Mouse (Mus musculus): ENCODE data around the gene Pygo1.

The Pygo1 gene

DNA sequence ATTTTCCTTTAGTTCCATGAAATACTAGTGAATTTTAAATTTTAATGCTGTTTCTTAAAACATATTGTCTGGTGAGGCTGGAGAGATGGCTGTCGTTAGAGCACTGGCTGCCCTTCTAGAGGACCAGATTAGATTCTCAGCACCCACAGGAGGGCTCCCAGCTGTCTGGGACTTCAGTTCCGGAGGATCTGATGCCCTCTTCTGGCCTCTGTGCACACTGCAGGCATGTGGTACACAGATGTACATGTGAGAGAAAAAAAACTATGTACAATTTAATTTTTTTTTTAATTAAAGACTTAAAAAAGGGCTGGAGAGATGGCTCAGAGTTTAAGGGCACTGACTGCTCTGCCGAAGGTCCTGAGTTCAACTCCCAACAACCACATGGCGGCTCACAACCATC is 9.9 kb downstream of the Pygo1 start:
- DNase-seq (ENCODE audit: low spot score in 2 of 2): no peak

DNA sequence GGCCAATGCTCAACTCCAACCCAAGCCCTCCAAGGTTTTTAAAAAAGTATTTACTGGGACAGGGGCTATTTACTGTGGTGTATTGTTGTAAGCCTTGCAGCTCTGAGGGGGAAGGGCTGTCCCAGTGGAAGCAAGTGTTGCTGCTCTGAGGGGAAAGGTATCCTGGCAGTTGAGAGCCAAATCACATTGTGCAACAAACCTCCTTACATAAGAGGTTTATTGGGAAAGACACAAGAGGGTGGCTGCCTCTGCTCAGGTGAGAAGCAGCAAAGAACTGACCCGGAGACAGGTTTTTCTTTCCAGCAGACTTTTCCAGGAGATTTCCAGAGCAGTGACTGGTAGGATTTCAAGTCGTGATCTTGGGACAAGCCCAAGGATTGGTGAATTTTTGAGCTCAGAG is 10.9 kb downstream of the Pygo1 start:
- DNase-seq (ENCODE audit: low spot score in 2 of 2): no peak

DNA sequence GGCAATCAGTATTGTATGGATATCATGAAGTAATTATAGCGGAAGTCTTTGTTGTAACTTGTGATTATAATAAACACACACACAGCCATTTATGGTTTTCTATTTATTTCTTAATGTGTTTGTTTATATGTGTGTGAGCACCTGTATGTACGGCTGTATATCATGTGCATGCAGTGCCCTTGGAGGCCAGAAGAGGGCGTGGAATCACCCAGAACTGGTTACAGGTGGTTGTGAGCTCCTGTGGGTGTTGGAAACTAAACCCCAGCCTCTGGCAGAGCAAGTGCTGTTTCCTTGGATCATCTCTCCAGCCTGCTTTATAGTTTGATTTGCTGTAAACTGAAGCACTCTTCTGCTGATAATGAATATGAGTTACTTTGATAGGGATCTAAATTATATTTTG is 18.0 kb downstream of the Pygo1 start:
- DNase-seq (ENCODE audit: low spot score in 2 of 2): no peak

DNA sequence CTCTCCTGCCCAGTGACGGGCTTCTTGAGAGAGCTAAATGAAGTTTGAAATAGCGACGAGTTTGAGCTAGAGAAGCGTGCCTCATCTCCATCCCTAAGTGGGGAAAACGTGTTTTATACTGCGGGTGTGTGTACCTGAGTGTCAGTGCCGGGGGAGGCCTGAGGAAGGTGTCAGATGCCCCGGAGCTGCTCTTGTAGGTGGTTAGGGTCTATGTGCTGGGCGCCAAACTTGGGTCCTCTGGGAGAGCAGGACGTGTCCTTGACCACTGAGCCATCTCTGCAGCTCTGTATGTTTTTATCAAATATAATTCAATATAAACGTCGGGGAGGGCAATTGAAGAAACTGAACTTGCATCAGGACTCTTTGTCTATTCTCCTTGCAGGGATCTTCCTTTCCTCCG is 18.8 kb downstream of the Pygo1 start:
- DNase-seq (ENCODE audit: low spot score in 2 of 2): no peak

DNA sequence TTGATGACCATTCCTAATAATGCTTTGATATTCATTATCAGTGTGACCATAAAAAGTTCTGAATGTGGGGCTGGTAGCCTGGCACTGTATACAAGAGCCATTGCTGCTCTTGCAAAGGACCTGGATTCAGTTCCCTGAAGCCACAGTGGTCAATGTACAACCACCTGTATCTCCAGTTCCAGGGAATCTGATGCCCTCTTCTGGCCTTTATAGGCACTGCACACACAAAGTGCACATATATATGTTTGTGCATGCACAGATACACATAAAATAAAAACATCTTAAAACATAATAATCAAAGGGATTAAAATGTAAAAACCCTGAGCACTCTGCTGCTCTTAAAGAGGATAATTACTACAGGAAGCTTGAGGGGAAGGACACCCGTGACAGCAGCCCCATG is 21.6 kb downstream of the Pygo1 start:
- no peak for DNase-seq (ENCODE audit: low spot score in 2 of 2)

DNA sequence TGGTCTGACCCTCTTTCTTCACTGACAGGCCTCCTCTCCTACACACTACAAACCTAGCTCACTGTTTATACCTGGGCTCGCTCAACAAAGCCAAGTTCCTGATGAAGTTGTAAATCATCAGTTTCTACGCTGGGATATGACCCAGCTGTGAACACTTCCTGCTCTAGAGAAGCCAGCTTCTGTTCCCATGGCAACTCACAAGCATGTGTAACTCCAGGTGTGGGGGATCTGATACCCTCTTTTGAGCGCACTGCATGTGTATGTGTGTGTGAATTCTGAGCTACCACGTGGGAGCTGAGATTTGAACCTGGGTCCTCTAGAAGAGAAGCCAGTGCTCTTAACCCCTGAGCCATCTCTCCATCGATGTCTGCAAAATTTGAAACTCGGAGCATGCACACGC is 24.1 kb downstream of the Pygo1 start:
- DNase-seq (ENCODE audit: low spot score in 2 of 2): no peak

DNA sequence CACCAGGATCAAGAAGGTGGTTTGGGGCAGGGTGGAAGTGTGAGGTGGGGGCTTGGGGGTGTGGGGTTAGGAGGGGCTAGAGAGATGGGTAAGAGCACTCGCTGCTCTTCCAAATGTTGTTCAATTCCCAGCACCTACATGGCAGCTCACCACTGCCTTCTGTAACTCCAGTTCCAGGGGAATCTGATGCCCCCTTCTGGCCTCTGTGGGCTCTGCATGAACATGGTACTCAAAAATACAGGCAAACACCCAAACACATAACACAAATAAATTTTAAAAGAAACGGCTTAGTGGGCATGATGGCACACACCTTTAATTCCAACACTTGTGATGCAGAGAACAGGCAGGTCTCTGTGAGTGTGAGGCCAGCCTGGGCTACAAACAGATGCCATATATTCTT is 29.3 kb downstream of the Pygo1 start:
- no peak for DNase-seq (ENCODE audit: low spot score in 2 of 2)

DNA sequence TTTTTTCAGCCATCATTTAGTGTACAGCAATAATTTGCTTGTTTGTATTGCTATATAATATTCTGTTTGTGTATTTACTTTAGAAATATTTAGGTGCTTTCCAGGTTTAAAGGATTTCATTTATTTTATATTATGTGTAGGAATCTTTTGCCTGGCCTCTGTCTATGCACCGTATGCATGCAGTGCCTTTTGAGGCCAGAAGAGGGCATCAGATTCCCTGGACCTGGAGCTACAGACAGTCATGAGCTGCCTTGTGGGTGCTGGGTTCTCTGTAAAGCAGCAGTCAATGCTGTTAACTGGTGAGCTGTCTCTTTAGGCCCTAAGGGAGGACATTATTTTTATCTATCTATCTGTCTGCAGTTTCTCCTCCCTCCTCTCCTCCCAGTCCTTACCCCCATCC is 30.1 kb downstream of the Pygo1 start:
- peak in 1 of 2 experiments; percentile 12 for DNase-seq (ENCODE audit: low spot score in 2 of 2)

DNA sequence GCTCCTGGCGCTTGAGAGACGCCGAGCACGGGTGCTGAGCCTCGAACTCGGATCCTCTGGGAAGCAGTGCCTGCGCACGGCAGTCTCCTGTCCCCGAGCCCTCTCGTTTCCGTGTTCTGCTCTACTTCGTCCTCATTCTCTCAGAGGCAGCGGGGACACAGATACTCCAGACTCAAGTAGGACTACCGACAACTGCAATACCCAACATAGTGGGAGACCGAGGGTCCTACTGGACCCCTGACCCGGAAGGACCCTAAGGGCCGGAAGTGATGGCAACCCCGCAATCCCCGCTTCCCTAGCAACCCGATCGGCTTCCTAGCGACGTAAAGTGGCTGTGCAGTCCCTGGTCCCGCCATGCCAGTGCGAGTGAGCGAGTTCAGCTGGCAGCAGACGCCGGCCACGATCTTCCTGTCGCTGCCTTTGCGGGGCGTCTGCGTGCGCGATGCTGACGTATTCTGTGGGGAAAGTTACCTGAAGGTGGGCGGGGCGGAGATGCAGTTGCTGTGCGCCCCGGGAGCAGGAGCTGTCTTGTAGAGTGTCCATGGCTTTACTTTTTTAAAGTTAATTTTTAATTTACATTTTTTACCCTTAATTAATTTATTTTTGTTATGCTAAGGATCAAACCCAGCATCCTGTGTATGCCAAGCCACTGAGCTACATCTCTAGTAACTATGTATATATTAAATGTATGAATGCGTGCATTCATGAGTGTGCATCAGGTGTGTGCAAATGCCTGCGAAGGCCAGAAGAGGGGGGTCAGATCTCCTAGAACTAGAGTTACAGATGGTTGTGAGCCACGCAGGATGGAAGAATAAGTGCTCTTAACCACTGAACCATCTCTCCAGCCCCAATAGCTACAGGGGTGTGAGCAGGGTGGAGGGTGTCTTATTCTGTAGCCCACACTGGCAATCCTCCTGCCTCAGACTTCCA is 33.3 kb downstream of the Pygo1 start, which contains the start of the genes Dyx1c1 and Gm44503:
Dyx1c1 (plus strand) TSS at position 265 of the 930 bp plus-strand sequence.
Gm44503 (plus strand) TSS at position 332 of the 930 bp plus-strand sequence.
- peak; percentile 64 to 70 for DNase-seq (ENCODE audit: low spot score in 2 of 2)

DNA sequence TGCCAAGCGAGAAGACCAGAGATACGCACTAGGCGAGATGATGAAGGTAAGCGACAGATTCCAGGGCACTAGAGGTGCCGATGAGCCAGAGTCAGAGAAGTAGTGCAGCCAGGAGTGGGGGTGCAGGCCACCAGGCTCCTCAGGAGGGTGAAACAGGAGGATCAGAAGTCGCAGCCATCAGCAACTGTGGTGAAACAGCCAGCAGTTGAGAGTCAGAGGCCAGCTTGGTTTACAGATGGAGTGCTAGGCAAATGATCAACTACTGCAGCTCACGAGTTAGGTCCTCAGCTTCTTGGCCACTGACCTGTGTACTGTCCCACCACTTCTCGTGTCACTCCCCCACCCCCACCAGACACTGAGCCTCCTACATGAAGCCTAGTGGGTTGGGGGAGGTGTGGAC is 35.9 kb downstream of the Pygo1 start:
- no peak for DNase-seq (ENCODE audit: low spot score in 2 of 2)

DNA sequence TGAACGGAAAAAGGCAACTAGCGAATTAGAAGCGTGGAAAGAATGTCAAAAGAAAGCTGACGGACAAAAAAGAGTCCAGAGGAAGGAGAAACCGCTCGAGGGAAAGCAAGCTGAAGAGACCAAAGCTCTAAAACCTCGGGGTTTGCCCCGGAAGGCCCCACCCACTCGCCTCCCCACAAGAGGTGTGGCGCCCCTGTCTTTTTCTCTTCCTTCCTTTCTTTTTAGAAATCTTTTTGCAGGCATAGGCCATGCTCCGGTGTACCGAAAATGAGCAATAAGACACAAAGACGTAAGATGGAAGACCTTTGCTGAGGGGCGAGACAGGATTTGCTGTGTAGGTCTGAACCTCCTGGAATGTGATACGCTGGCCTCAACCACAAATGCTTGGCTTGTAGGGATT is 36.5 kb downstream of the Pygo1 start:
- DNase-seq (ENCODE audit: low spot score in 2 of 2): no peak

DNA sequence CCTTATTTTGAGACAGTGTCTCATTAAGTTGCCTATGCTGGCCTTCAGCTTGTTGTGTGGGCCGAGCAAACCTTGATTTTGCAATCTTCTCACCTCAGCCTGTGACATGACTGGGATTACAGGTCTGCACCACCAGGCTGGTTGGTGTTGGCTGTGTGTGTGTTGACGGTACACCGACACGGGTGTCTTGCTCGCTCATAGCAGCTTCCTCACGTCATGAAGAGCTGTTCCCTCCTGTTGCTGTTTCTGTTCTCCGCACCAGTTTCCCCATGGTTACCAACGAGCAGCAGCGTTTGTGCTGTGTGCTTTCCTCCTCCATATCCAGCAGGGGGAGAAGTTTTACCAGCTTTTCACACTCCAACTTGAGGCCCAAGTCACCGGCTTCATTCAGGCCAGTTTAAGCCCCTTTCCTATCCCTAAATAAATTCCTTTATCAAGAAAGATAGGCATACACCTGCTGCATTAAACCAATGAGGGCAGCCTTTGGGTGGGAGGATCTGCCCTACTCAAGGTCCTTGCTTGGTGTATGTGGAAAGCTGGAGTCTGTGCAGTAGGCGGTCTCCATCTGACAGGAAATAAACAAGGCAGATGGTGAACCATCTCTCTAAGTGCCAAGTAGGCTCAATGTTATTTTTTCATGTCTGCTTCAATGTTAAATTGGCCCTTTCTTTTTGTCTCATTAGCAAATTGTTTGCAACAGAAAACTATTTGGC is 43.1 kb downstream of the Pygo1 start:
- peak; percentile 28 to 31 for DNase-seq (ENCODE audit: low spot score in 2 of 2)

DNA sequence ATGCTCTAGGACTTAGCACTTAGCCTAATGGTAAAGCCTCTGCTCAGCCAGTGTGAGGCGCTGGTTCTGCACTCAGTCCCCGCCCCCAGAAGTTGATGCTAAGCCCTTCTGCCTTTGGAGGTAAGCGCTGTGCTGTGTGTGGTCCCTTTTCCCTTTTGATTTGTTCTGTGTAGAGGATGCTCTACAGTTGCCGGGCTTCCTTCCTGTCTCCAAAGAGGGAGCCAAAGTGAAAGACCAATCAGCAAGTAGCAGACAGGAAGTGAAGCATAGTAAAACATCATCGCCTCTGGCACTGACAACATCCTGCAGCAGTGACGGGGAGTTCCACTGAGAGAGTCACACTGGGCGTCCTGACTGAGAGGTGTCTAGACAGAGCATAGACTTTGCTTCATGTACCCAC is 44.4 kb downstream of the Pygo1 start:
- peak; percentile 33 to 59 for DNase-seq (ENCODE audit: low spot score in 2 of 2)

DNA sequence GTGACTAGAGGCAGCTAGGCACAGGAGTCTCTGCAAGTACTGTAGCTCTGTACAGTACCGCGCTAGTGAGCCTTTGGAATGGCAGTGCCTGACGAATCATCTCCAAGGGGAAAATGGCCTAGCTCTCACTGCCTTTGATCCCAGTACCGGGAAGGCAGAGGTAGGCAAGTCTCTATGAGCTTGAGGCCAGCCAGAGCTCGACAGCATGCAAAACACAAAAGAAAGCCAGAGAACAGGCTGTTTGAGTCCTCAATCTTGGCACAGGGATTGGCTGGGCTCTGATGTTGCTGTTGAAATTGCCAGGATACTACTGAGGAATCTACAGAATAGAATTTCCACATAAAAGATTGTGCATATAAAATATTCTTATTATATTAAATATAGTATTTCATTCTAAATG is 47.0 kb downstream of the Pygo1 start:
- DNase-seq (ENCODE audit: low spot score in 2 of 2): no peak

DNA sequence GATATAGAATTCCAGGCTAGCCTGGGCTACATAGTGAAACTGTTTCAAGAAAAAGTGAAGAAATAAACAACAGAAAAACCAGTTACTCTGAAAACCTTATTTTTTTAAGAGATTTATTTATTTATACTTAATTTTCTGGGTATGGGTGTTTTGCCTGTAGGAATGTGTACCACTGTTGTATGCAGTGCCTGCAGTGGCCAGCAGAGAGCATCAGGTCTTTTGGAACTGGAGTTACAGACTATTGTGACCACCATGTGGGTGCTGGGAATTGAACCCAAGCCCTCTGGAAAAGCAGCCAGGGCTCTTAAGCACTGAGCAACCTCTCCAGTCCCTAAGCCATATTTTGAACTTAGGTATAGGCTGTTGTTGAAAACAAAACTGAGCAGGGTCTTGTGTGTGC is 47.5 kb downstream of the Pygo1 start:
- no peak for DNase-seq (ENCODE audit: low spot score in 2 of 2)

DNA sequence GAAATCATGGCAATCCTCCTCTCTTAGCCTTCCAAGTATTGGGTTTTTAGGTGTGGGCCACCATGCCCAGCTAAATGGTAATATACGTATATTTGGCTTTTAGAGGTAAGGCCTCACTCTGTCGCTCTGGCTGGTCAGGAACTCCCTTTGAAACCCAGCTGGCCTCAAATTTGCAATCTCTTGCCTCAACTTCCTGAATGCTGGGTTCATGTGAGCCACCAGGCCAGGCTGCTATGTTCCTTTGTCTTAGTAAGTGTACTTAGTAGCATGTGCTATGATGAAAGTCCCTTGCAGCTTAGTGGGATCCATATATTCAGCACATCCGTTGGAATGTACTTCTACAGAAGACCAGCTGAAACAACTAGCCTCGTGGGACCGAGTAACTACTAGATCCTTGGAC is 49.3 kb downstream of the Pygo1 start:
- DNase-seq (ENCODE audit: low spot score in 2 of 2): no peak

DNA sequence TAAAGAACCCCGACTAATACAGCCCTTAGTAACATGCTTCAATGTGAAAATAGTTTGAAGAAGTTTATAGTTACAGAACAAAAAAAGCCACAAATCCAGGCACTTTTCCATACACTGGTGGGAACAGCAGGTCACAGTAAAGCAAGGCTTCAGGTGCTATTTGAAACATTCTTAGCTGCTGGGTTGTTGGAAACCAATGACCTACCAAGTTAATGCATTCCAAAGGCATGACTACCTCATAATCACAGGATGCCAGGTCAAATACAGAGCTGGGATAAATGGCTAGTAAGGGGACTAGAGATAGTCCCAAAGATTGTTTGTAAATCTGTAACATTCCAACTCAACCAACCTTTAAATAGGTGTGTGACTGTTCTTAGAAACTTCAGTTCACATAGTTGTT is 49.8 kb downstream of the Pygo1 start:
- no peak for DNase-seq (ENCODE audit: low spot score in 2 of 2)

DNA sequence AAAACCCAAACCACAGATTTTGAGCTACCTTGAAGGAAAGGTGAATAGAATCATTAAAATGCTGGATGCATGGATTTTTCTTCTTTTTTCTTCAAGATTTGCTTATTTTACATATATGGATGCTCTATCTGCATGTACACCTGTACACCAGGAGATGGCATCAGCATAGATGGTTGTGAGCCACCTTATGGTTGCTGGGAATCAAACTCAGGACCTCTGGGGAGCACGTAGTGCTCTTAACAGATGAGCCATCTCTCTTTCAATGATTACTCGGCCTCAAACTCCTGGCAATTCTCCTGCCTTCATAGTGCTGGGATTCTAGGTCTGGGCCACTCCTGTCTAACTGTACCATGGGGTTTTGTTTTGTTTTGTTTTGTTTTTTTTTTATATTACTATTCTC is 57.6 kb downstream of the Pygo1 start:
- no peak for DNase-seq (ENCODE audit: low spot score in 2 of 2)

DNA sequence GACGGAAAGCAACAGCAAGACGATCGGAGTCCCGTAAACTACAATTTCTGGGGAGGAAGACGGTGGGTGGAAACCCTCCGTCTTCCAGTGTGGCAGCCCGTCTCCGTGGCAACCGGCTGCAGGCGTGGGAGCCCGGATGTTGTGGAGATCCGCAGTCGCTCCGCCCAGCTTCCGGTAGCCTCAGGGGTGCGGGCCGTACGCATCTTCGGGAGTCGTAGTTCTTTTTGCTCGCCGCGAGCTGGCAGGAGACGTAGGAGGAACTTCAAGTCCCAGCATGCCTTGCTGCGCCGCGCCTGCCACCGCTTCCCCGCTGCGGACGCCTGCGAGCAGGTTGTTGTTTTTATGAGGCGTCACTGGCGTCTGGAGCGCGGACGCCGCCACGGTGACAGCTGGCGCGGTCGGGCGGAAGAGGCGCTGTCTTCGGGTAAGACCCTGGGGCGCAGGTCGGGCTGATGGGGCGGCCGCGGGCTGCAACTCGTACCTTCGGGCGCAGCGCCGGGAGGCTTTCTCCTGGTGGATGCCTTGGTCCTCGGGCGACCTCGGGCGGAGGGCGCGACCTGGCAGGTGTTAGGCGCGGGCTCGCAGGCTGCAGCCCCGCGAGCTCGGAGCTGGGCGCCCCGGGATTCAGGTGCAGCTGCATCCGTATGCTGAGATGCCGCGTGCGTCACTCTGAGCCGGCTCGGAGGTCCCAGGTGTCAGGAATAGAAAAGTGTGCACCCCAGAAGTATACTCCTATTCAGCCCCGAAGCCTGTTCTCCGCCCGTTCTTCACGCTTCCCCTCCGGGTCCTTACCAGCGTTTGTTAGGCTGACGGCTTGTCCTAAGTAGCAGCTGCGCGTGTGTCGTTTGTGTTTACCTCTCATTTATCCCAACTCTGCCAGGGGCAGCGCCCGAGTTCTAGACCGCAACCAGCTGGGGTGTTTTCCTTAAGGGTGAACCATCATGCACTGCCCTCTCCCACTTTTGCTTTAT is 60.1 kb downstream of the Pygo1 start, which contains the start of the genes Ccpg1os and Ccpg1:
Ccpg1os (minus strand) TSS at position 133 of the 971 bp plus-strand sequence.
Ccpg1 (plus strand) TSS at position 180 of the 971 bp plus-strand sequence.
- DNase-seq (ENCODE audit: low spot score in 2 of 2): peak; percentile 97

DNA sequence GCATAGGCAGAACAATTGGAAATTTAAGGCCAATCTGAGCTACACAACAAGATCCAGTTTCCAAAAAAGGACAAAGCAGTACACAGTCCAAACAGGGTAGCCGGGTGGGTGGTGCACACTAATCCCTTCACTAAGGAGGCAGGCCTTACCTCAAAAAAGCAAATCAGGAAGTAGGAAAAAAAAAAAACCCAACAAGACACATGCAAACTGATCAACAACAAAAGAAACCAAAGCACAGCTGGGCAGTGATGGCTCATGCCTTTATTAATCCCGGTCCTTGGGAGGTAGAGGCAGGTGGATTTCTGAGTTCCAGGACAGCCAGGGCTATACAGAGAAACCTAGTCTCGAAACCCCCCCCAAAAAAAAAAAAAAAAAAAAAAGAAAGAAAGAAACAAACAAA is 62.3 kb downstream of the Pygo1 start:
- DNase-seq (ENCODE audit: low spot score in 2 of 2): no peak

DNA sequence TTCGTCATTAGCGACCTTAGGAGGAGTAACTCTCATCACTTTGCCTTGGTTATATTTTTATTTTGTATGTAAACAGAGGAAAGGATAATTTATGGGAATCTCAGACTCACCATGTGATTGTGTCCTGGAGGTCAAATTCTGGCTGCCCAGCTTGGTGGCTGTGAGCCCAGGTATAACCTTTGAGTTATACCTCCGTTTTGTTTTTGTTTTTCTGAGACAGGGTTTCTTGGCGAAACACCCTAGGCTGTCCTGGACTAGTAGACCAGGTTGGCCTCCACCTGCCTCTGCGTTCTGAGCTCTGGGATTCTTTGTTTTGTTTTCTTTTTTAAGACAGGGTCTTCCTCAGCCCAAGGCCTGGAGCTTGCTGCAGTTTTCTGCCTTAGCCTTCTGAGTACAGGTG is 63.3 kb downstream of the Pygo1 start:
- DNase-seq (ENCODE audit: low spot score in 2 of 2): no peak

DNA sequence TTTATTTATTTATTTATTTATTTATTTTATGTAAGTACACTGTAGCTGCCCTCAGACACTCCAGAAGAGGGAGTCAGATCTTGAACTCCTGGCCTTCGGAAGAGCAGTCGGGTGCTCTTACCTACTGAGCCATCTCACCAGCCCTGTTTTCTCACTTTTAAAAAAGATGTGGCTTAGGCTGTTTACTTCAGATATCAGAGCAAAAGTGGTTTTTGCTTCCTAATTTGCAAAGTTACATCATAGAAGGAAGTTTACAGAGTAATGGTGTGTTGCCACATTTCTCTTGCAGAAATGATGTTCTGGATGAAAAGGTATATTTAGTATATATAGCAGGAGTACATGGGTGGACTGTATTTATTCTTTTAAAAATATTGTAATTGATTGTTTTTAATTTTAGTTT is 66.0 kb downstream of the Pygo1 start:
- no peak for DNase-seq (ENCODE audit: low spot score in 2 of 2)
